In the genomic region with DNA sequence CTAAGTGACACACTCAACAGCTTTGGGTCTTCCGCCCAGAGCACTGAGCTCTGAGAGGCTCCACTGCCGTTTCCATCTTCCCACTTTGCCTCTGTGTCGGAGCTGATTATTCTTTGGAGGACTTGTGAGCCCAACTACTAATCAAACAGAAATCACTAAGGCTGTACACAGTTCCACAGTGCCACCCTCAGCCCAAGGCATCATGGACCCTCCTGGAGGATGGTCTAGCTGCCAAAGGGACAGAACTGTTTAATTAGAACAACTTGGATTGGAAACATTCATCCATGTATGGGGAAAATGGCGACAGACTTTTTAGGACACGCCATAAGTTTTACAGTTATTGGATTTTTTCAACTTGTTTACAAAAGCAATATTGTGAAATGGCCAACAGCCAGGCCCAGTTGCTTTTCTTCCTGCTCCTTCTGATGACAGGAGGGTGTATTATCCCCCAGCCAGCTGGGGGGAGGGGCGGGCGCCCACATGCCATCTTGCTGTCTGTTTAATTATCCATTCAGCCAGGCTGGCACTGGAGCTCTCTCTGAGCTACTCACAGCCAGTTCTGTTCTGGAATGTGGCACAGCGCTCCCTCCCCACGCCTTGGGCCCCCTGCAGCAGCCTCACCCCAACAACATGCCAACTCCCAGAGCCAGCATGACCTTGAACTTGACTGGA, we compare ENCODE assay signal across 8 mouse cellular contexts.
A peak's percentile ranks its signal among the peaks of the same experiment; 100 is the strongest.
DNase-seq lines count a peak whose midpoint lies in the region; ATAC-seq lines count a peak whose summit lies in the region.

No protein-coding gene starts in this region.

- peaks cover 18% of the 10 kb centered on the region for H3K4me1 ChIP-seq in embryonic facial prominence, embryonic 13.5 days
- H3K4me1 ChIP-seq in embryonic facial prominence, embryonic 10.5 days = peaks cover 10% of the 10 kb centered on the region

- WGBS in embryonic facial prominence, embryonic 13.5 days = 52% methylated on average over 9 of the region's 9 CpGs
- WGBS in embryonic facial prominence, embryonic 10.5 days = 80% methylated on average over 9 of the region's 9 CpGs

- DNase-seq in embryonic facial prominence, embryonic 10.5 days (ENCODE audit: low spot score) = no peak
- DNase-seq in testis, postnatal 10 days (ENCODE audit: low spot score) = peak; percentile 66
- no peak for DNase-seq in testis, postnatal 14 days (ENCODE audit: low spot score)
- peak; percentile 78 to 85 for DNase-seq in layer of hippocampus, postnatal 25 days (ENCODE audit: extremely low spot score in 1 of 2, low spot score in 1 of 2)
- DNase-seq in telencephalon, adult 2 months (ENCODE audit: low read depth, low spot score) = peak; percentile 56
- DNase-seq in thymus, postnatal 10 days (ENCODE audit: low spot score in 2 of 2) = no peak

- H3K4me2 ChIP-seq in embryonic facial prominence, embryonic 13.5 days = no peak overlapping the region

- H3K27ac ChIP-seq in embryonic facial prominence, embryonic 13.5 days = peak overlapping the region; percentile 51; the same call in 1 of the 2 replicates
- H3K27ac ChIP-seq in embryonic facial prominence, embryonic 10.5 days (replicated peaks) = no peak overlapping the region

- ATAC-seq in embryonic facial prominence, embryonic 13.5 days (ENCODE audit: insufficient number of reproducible peaks, insufficient read depth, low FRiP score, low TSS enrichment, low read depth) = no peak
- no peak for ATAC-seq in CD4-positive, CD25-positive, alpha-beta regulatory T cell, adult 4 months

- no peaks in the 10 kb centered on the region for H3K9me3 ChIP-seq in embryonic facial prominence, embryonic 13.5 days
- H3K9me3 ChIP-seq in embryonic facial prominence, embryonic 10.5 days = no peaks in the 10 kb centered on the region

- no peak overlapping the region for H3K4me3 ChIP-seq in embryonic facial prominence, embryonic 13.5 days
- H3K4me3 ChIP-seq in embryonic facial prominence, embryonic 10.5 days = no peak overlapping the region

- H3K27me3 ChIP-seq in embryonic facial prominence, embryonic 13.5 days = no peaks in the 10 kb centered on the region
- H3K27me3 ChIP-seq in embryonic facial prominence, embryonic 10.5 days (replicated peaks; ENCODE audit: low read depth, poor library complexity, severe bottlenecking) = no peaks in the 10 kb centered on the region

- no peaks in the 10 kb centered on the region for H3K36me3 ChIP-seq in embryonic facial prominence, embryonic 13.5 days
- H3K36me3 ChIP-seq in embryonic facial prominence, embryonic 10.5 days (replicated peaks) = no peaks in the 10 kb centered on the region

- no peak overlapping the region for H3K9ac ChIP-seq in embryonic facial prominence, embryonic 13.5 days

Comparison
In these comparisons a context has a peak if more than half of its experiments do, and no peak if none do; other contexts are left out.
1. DNase-seq: peak in testis, postnatal 10 days (single experiment), layer of hippocampus, postnatal 25 days (2 of 2) and telencephalon, adult 2 months (single experiment); none in embryonic facial prominence, embryonic 10.5 days (single experiment), testis, postnatal 14 days (single experiment) and thymus, postnatal 10 days (0 of 2).